Comparison of ENCODE assay signal across 8 mouse cellular contexts in the genomic region with DNA sequence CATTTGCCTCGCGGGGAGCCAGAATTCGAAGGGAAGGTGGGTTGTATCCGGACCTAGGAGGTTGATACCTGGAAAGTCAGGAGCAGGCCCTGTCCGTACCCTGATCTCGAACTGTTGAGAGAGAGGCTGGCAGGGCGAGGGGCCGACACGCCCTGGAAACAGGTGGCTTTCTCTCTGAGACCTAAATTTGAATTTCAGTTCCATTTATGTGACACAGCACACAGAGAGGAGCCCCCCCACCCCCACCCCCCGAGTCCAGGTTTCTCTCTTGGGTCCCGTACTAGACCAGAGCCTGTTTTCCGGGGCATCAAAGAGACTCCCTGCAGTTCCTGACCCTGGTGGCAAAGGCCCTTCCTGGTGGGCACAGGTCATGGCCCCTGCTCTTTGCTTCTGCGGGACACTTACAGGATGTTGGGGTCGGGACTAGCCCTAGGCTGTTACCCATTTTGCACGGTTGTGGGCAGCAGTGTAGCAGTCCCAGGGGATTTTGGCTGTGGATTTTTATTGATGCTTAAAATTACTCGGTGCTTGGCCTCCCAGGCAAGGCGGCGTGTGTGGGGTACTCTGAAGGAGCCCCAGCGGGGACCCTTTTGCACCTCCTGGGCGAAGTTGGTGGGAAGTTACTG. TPM values are rescaled to one million over a fixed set of nuclear protein-coding genes. Genes with fewer than 3 reads are reported as not detected.
DNase-seq lines count a peak whose midpoint lies in the region; ATAC-seq and TF ChIP-seq lines count a peak whose summit lies in the region.

No protein-coding gene starts in this region.

- TF ChIP-seq CTCF in testis, adult 2 months (IDR thresholded peaks at IDR 0.05; ENCODE audit: control insufficient read depth, insufficient read depth, insufficient replicate concordance, low read depth, low read length) = no peak
- no peak for TF ChIP-seq CTCF in liver, embryonic 14.5 days (IDR thresholded peaks at IDR 0.05; ENCODE audit: low read depth)

- peaks cover 9% of the 10 kb centered on the region for H3K4me1 ChIP-seq in testis, adult 2 months (ENCODE audit: control insufficient read depth, insufficient read depth, low read length)
- H3K4me1 ChIP-seq in forebrain, embryonic 12.5 days = peaks cover 15% of the 10 kb centered on the region; the same call in 1 of the 2 replicates
- no peaks in the 10 kb centered on the region; a peak in 1 of 4 replicates for H3K4me1 ChIP-seq in liver, embryonic 14.5 days (replicated peaks; ENCODE audit: control insufficient read depth in 2 of 2, insufficient read depth in 2 of 2, low read length in 1 of 2)
- H3K4me1 ChIP-seq in stomach, embryonic 16.5 days (ENCODE audit: control insufficient read depth, insufficient read depth, low read length) = peaks cover 6% of the 10 kb centered on the region; the same call in 1 of the 2 replicates

- DNase-seq in testis, postnatal 10 days (ENCODE audit: low spot score) = no peak
- DNase-seq in liver, embryonic 14.5 days (ENCODE audit: low read depth in 3 of 3, low spot score in 3 of 3) = no peak
- no peak for DNase-seq in frontal cortex, postnatal 25 days (ENCODE audit: low spot score in 2 of 2)
- no peak for DNase-seq in left cerebral cortex, postnatal 14 days (ENCODE audit: low spot score in 2 of 2)

- no peaks in the 10 kb centered on the region for H3K9me3 ChIP-seq in forebrain, embryonic 12.5 days
- H3K9me3 ChIP-seq in liver, embryonic 14.5 days (ENCODE audit: control insufficient read depth, low read length) = no peaks in the 10 kb centered on the region
- no peaks in the 10 kb centered on the region for H3K9me3 ChIP-seq in stomach, embryonic 16.5 days (replicated peaks; ENCODE audit: control insufficient read depth, low read length)

- H3K27me3 ChIP-seq in testis, adult 2 months (ENCODE audit: control insufficient read depth, insufficient read depth, low read length) = no peaks in the 10 kb centered on the region
- H3K27me3 ChIP-seq in forebrain, embryonic 12.5 days = peaks cover 37% of the 10 kb centered on the region
- H3K27me3 ChIP-seq in liver, embryonic 14.5 days (ENCODE audit: control insufficient read depth, insufficient read depth, low read length) = peaks cover 24% of the 10 kb centered on the region
- H3K27me3 ChIP-seq in stomach, embryonic 16.5 days (ENCODE audit: control insufficient read depth, insufficient read depth, low read length) = peaks cover 16% of the 10 kb centered on the region

- ATAC-seq in forebrain, embryonic 12.5 days (ENCODE audit: low FRiP score) = no peak
- ATAC-seq in liver, embryonic 14.5 days (ENCODE audit: insufficient read depth) = no peak
- no peak for ATAC-seq in stomach, embryonic 16.5 days (ENCODE audit: insufficient read depth, low FRiP score)
- no peak for ATAC-seq in frontal cortex, adult (ENCODE audit: low TSS enrichment)

- intact Hi-C loops in left cerebral cortex, postnatal 14 days (cut with DNase I) = loop anchor here (5.0 kb wide), 1 partner anchor 53 kb away; no protein-coding TSS in a partner anchor

- H3K36me3 ChIP-seq in testis, adult 2 months (ENCODE audit: control insufficient read depth, insufficient read depth, low read length) = no peaks in the 10 kb centered on the region
- H3K36me3 ChIP-seq in forebrain, embryonic 12.5 days (replicated peaks) = no peaks in the 10 kb centered on the region
- H3K36me3 ChIP-seq in liver, embryonic 14.5 days (replicated peaks; ENCODE audit: control insufficient read depth, insufficient read depth, low read depth) = no peaks in the 10 kb centered on the region
- no peaks in the 10 kb centered on the region for H3K36me3 ChIP-seq in stomach, embryonic 16.5 days (ENCODE audit: control insufficient read depth, insufficient read depth, low read length)

- H3K4me2 ChIP-seq in forebrain, embryonic 12.5 days = peak overlapping the region; percentile 83
- H3K4me2 ChIP-seq in liver, embryonic 14.5 days (ENCODE audit: low read depth) = peak overlapping the region; percentile 66
- peak overlapping the region; percentile 99 for H3K4me2 ChIP-seq in stomach, embryonic 16.5 days (ENCODE audit: low read depth, low read length)

- TF ChIP-seq EP300 in liver, embryonic 14.5 days (IDR thresholded peaks at IDR 0.05; ENCODE audit: low read depth) = no peak

- no peak for TF ChIP-seq POLR2A in testis, adult 2 months (IDR thresholded peaks at IDR 0.05; ENCODE audit: control insufficient read depth, low read depth, low read length)

- H3K9ac ChIP-seq in forebrain, embryonic 12.5 days = no peak overlapping the region
- no peak overlapping the region for H3K9ac ChIP-seq in liver, embryonic 14.5 days (replicated peaks)
- peak overlapping the region; percentile 79 for H3K9ac ChIP-seq in stomach, embryonic 16.5 days (ENCODE audit: low read length)

- H3K4me3 ChIP-seq in testis, adult 2 months (ENCODE audit: control insufficient read depth, low read depth, low read length) = peak overlapping the region; percentile 47
- peak overlapping the region; percentile 50 for H3K4me3 ChIP-seq in forebrain, embryonic 12.5 days (replicated peaks)
- H3K4me3 ChIP-seq in liver, embryonic 14.5 days (ENCODE audit: insufficient read depth in 1 of 2, low read depth in 2 of 2, low read length in 2 of 2) = peak overlapping the region; percentile 40 to 44
- peak overlapping the region; percentile 68 for H3K4me3 ChIP-seq in stomach, embryonic 16.5 days (replicated peaks; ENCODE audit: low read length)

- 14% methylated on average over 20 of the region's 20 CpGs for WGBS in forebrain, embryonic 12.5 days
- WGBS in liver, embryonic 14.5 days (ENCODE audit: insufficient replicate concordance) = 9% methylated on average over 20 of the region's 20 CpGs
- WGBS in stomach, embryonic 16.5 days = 17% methylated on average over 20 of the region's 20 CpGs

- no peak overlapping the region for H3K27ac ChIP-seq in testis, adult 2 months (ENCODE audit: control insufficient read depth, insufficient read depth, low read depth, low read length)
- no peak overlapping the region for H3K27ac ChIP-seq in forebrain, embryonic 12.5 days
- H3K27ac ChIP-seq in liver, embryonic 14.5 days = no peak overlapping the region
- H3K27ac ChIP-seq in stomach, embryonic 16.5 days (ENCODE audit: low read length) = no peak overlapping the region

RNA-seq across cellular contexts. Expression of gene Plcg2, which starts 0.9 kb away (rescaled TPM):
- 4.6 and 5.0 TPM in 2 replicates for polyA plus RNA-seq in testis, adult 2 months (2012; rRNA removed)
- 1.1 and 1.6 TPM in 2 replicates for polyA plus RNA-seq in forebrain, embryonic 12.5 days (2016; fragmentation: Nextera tagmentation; extraction: Ambion mirVana)
- 2.8 and 4.3 TPM in 2 replicates for polyA plus RNA-seq in liver, embryonic 14.5 days (2012; rRNA removed)
- polyA plus RNA-seq in liver, embryonic 14.5 days (2014; fragmentation: Nextera tagmentation; extraction: Ambion mirVana) = 5.0 and 5.4 TPM in 2 replicates
- 4.6 and 5.2 TPM in 2 replicates for polyA plus RNA-seq in stomach, embryonic 16.5 days (2015; fragmentation: Nextera tagmentation; extraction: Ambion mirVana)
- 1 to 10 TPM; 2.9 TPM for total RNA-seq in left cerebral cortex, postnatal 14 days (2021)
